Mouse (Mus musculus) adrenal gland (tissue): ENCODE data around the gene 4930579G24Rik.

ENCODE experiments used
- intact Hi-C: fragments of 180-260 bp; cut with DNase I; formaldehyde crosslinking; loops from one replicate; pipeline ENCODE4 v1.15.1; 2025
- long read RNA-seq, 2 experiments: library from polyadenylated mRNA; unstranded; transcript quantifications; one replicate each; pipeline ENCODE4 v2.0.0; 2020; ENCODE audit warnings: borderline replicate concordance in 1 of 2; ENCODE audit not compliant: insufficient replicate concordance in 1 of 2

Gene 4930579G24Rik
- long read RNA-seq, experiment 1, result 0 reads
- long read RNA-seq, experiment 2, partial matches to known transcripts, result 0 of 4 reads
- long read RNA-seq, experiment 2, other reads (novel, unspliced or antisense), result 0 of 4 reads

DNA sequence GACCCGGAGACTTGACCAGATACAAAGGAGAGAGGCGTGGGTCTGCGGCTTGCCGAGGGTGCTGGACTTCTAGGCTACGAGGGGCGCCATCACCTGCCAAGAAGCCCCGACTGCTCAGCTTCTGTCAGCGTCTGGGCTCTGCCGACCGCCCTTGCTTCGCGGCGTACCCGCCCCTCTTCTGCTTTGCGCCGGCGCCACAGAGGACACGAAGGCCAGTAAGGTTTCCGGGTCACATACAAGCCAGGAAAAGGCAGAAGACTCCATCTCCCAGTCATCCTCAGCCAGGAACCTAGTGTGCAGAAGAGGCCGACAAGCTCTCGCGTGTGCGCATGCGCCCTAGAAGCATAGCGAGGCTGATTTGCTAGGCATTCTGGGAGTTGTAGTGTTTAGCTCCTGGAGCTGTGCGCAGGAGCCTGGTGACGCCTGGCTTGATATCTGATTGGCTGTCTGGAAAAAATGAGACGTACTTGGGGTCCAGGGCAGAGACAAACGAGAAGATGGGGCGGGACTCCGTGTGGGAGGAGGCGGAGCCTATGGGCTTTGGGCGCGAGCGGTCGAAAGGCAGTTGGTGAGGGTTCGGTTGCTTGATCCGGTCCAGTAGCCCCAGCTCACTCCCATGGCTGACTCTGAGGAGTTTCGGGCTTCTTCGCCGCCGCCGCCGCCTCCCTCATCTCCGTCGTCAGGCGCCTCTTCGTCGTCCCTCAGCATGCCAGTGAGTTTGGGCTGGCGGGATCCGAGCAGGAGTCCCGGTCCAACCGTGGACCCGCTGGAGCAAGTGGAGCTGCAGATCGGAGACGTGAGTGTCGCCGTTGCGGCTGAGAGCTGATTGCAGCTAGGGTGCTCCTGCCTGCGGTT, at the start of gene 4930579G24Rik:
TSS of gene 4930579G24Rik (plus strand) at position 519 of the 855 bp plus-strand sequence.
- intact Hi-C loops, result no loop called here

DNA sequence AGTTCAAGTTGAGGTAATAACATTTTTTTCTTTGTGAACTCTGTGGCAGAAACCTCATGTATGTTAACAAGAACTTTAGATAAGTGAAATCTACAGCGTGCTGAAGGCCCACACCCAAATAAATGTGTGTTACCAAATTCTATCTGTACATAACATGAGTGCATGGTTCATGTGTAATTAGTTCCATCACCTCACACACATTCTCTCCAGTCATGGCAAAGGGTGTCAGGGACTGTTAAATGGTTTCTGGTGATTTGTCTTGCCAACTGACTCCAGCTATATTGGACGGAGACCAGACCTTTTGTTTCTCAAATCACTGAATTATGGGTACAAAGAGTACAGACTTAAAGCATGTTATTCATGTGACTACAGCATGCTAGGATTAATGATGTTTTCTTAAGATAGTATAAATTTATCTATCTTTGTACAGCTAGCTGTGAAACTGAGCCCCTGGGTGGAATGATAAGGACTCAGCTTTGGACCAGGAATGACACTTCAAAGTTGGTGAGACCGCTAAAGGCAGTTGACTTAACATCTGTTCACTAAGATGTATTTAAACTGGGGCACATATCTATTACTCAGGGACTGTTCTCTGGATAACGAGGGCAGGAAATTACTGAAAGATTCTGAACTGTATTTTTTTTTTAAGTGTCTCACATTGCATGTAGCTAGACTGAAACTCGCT, 48.8 kb upstream of the 4930579G24Rik start:
- intact Hi-C loops, result no loop called here

GRCm38 (mm10) chr3:79586804-79587203, 42.1 kb upstream of the 4930579G24Rik start:
- intact Hi-C loops, result loop anchor here (5.0 kb wide), 4 partner anchors 70 to 625 kb away; no protein-coding TSS in a partner anchor

GRCm38 (mm10) chr3:79589671-79590070, 39.2 kb upstream of the 4930579G24Rik start:
- intact Hi-C loops, result loop anchor here (5.0 to 10.0 kb wide), 5 partner anchors 72 to 627 kb away; no protein-coding TSS in a partner anchor

GRCm38 (mm10) chr3:79590863-79591792, 37.8 kb upstream of the 4930579G24Rik start, which contains the start of gene Ppid:
Gene Ppid, plus strand, starts transcription at chr3:79591342.
- intact Hi-C loops, result loop anchor here (10.0 kb wide), 1 partner anchor 506 kb away; no protein-coding TSS in a partner anchor

DNA sequence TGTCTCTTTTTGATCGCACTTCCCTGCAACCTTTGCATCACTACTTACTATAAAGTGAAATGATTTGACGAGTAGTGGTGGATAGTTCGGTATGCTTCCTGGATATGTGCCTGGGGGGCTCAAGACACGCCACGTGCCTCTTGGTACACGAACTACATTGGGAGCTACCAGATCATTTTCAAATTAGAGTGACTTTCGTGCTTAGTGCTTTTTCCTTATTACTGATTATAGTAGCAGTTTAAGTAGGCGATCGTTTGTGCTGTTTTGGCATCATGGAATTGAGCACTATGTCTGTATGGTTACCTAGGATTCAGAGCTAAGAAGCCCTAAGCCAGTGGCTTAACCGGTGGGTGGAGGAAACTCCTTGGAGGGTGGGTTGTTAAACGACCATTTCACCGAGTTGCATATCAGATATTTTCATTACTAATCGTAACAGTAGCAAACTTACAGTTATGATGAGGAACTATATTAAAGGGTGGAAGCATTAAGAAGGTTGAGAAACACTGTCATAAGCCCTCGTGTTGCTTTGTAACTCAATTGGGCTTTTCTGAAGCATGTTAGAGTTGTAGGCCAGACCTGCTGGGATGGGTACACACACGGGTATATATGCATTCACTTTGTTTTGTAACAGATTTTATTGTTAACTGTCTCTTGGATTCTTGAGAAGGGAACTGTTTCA, 36.9 kb upstream of the 4930579G24Rik start:
- intact Hi-C loops, result loop anchor here (10.0 kb wide), 1 partner anchor 507 kb away; no protein-coding TSS in a partner anchor

- intact Hi-C loops, result loop anchor here (10.0 kb wide), 1 partner anchor 511 kb away; no protein-coding TSS in a partner anchor
Observed at GRCm38 (mm10) chr3:79595468-79595867, 33.4 kb upstream of the 4930579G24Rik start.

DNA sequence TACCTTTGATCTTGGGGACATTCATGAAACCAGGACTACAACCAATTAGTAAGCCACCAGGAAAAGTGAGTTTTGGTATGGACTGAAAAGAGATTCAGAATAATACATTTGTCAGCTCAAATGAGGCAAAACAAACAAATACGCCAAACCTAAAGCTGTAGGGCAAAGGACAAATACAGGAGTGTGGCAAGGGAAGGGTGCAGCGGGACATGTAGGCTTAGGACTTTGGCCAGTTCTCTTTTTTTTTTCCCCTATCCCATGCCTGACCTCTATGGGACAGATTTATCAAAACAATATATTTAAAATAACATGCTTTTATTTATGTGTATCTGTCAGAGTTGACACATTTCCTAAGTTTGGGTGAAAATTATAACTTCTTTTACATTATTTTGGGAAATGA, 19.0 kb upstream of the 4930579G24Rik start:
- intact Hi-C loops, result no loop called here

DNA sequence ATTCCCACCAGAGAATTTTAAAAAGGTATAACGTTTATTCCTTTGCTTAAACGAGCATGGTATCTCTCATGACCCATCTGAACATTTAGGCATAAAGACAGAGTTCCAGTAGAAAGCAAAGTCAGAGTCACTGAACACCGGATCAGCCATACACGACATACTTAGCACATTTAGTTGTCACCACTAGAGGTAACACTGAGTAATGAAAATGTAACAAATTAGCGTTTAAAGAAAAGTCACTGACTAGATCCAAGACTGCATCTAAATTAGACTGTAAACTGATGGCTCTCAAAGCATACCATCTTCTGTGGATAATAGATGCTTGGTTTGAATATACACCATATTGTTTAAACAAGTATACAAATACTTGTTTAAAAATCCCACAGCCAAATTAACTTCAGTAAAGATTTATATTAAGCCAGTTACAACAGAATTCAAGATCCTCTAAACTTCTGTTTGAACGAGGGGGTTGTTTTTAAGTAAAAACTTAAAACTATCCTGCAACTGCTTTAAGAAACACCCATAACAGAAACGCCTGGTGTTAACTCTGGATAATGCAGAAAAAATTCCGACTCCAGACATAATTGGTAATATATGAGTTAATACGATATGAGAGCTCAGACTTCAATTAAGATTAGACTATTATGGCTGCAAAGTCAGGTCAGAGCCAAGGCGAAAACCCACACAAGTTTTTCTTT, 1.2 kb upstream of the 4930579G24Rik start:
- intact Hi-C loops, result no loop called here

DNA sequence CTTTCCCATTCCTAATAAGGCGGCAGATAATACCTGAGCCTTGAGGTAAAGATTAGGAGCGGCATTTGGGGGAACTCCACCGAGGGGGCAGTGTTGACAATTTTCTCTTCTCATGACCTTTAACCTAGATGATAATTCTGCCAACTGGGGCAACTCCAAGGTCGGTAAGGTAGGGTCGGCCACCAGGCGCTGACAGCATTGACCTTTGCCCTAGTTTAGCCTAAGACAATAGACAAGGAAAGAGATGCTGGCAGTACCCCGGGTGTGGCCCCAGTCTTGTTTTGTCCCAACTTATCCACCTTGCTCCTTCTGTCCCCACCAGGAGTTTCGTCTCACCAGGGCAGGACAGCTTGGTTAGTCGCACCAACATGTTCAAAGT, 708 bp upstream of the 4930579G24Rik start:
- intact Hi-C loops, result no loop called here

- intact Hi-C loops, result no loop called here
Observed at GRCm38 (mm10) chr3:79629416-79629730, 494 bp downstream of the 4930579G24Rik start, which contains the start of gene Etfdh. Gene Etfdh, minus strand, starts transcription at chr3:79629500.

GRCm38 (mm10) chr3:79652129-79652528, 23.2 kb downstream of the 4930579G24Rik start:
- intact Hi-C loops, result no loop called here

DNA sequence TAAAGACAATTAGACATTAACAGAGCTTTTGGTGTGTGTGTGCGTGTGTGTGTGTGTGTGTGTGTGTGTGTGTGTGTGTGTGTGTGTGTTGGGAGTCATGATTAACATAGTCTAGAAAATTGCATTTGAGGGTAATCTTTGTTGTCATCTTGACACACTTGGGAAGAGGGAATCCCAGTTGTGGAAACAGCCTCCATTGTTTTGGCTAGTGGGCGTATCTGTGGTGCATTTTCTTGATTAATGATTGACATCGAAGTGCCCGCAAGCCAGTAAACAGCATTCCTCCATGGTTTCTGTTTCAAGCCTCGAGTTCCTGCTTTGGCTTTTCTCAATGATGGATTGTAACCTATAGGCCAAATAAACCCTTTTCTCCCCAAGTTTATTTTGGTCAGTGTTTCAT, 27.8 kb downstream of the 4930579G24Rik start:
- intact Hi-C loops, result no loop called here

DNA sequence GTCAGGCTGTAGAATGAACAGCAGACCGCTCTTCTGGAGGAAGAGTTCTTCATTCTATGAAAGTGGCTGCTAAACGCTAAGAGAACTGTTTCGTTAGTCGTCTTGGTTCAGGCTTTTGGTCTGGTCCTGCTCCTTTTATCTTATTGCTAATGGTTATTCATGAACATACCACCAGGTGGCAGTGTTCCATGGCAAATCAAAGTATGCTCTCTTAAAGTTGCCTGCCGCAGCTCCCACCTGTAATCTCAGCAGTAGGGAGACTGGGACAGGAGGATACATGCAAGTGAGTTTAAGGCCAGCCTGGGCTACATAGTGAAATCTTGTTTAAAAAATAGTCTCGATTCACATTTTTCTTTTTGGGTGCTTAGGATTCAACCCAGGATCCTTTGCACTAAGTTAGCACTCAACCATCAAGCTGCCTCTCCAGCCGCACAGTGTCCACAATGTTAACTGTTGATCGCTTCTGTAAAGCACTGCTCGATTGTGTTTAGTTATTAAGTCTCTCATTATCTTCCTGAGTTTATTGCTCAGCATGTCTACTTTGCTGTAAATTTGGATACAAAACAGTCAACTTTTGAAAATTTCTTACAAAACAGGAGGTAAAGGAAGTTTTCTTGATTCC, 36.0 kb downstream of the 4930579G24Rik start:
- intact Hi-C loops, result loop anchor here (2.0 kb wide), 1 partner anchor 144 kb away; no protein-coding TSS in a partner anchor

DNA sequence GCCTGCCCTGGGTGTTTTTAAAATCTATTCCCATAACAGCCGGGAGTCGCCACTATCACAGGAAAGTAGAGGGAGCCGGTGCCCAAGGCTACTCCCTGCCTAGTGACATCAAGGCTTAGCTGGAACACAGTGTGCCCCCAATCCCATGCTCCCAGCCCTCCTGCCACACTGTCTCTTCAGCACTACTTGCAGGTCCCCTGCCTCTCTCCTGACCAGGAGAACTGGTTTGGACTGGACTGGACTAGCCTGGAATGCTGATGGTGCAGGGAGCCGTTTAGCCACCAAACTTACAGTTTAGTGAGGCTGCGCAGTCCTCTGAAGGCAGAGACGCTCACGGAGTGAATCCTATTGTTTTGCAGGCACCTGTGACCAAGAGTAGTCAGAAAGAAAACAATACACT, 41.7 kb downstream of the 4930579G24Rik start:
- intact Hi-C loops, result no loop called here

GRCm38 (mm10) chr3:79672188-79672587, 43.3 kb downstream of the 4930579G24Rik start:
- intact Hi-C loops, result loop anchor here (2.0 kb wide), 1 partner anchor 137 kb away; no protein-coding TSS in a partner anchor

GRCm38 (mm10) chr3:79673082-79673481, 44.2 kb downstream of the 4930579G24Rik start:
- intact Hi-C loops, result loop anchor here (2.0 kb wide), 1 partner anchor 136 kb away; no protein-coding TSS in a partner anchor

- intact Hi-C loops, result no loop called here
Observed at GRCm38 (mm10) chr3:79674641-79675040, 45.8 kb downstream of the 4930579G24Rik start.

DNA sequence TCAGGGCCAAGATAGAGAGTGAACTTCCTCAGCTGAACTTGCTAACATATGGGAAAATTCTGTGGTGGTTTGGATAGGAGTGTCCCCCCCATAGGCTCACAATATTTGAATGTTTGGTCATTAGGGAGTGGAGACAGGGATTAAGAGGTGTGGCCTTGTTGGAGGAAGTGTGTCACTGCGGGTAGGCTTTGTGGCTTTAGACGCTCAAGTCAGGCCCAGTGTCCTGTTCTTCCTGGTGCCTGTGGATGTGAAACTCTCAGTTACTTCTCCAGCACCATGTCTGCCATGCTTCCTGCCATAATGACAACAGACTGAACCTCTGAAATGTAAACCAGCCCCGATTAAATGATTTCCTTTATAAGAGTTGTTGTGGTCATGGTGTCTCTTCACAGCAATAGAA, 47.5 kb downstream of the 4930579G24Rik start:
- intact Hi-C loops, result no loop called here
